4 mouse cellular contexts compared by ENCODE assay signal in genomic region chr6:69702813-69703212, GRCm38 (mm10).
DNase-seq lines count a peak whose midpoint lies in the region; ATAC-seq and TF ChIP-seq lines count a peak whose summit lies in the region.
"Not testable (repeated sequence)": the region's sequence is repeated elsewhere in the genome, so short reads cannot be mapped to it uniquely, and the experiment has no call there.

No protein-coding gene starts in this region.

- not testable (repeated sequence) for H3K4me1 ChIP-seq in kidney, embryonic 14.5 days (ENCODE audit: control insufficient read depth, insufficient read depth, low read length); kidney, embryonic 15.5 days; kidney, embryonic 16.5 days (ENCODE audit: insufficient read depth, low read length); kidney, postnatal 0 days (replicated peaks; ENCODE audit: insufficient read depth, low read length)

- not testable (repeated sequence) for H3K4me2 ChIP-seq in kidney, embryonic 14.5 days (replicated peaks; ENCODE audit: low read depth, low read length); kidney, embryonic 15.5 days; kidney, embryonic 16.5 days (replicated peaks; ENCODE audit: low read depth, low read length); kidney, postnatal 0 days (ENCODE audit: low read length)

- ATAC-seq in kidney, embryonic 14.5 days (ENCODE audit: low FRiP score, low TSS enrichment), result peak; percentile 80; the same call in 1 of the 2 replicates
- peak; percentile 88 for ATAC-seq in kidney, embryonic 15.5 days (replicated peaks; ENCODE audit: low FRiP score)
- peak; percentile 82; the same call in 1 of the 2 replicates for ATAC-seq in kidney, embryonic 16.5 days (ENCODE audit: low FRiP score, low TSS enrichment)
- not testable (repeated sequence) for ATAC-seq in kidney, postnatal 0 days (replicated peaks; ENCODE audit: low FRiP score, low read depth)

- H3K9ac ChIP-seq in kidney, embryonic 14.5 days (ENCODE audit: low read depth, low read length); kidney, embryonic 15.5 days; kidney, embryonic 16.5 days (replicated peaks; ENCODE audit: low read length); kidney, postnatal 0 days (ENCODE audit: low read depth, low read length): not testable (repeated sequence)

- TF ChIP-seq CTCF in kidney, postnatal 0 days (IDR thresholded peaks at IDR 0.05; ENCODE audit: low read depth), result not testable (repeated sequence)

- not testable (repeated sequence) for H3K27me3 ChIP-seq in kidney, embryonic 14.5 days (ENCODE audit: control insufficient read depth, insufficient read depth, low read length); kidney, embryonic 15.5 days; kidney, embryonic 16.5 days (ENCODE audit: insufficient read depth, low read length); kidney, postnatal 0 days (ENCODE audit: insufficient read depth, low read length)

- not testable (repeated sequence) for H3K36me3 ChIP-seq in kidney, embryonic 14.5 days (ENCODE audit: control insufficient read depth, insufficient read depth, low read length); kidney, embryonic 15.5 days; kidney, embryonic 16.5 days (ENCODE audit: insufficient read depth, low read length); kidney, postnatal 0 days (ENCODE audit: insufficient read depth, low read length)

- DNase-seq in kidney, postnatal 0 days (ENCODE audit: low spot score), result peak; percentile 4

- 58% methylated on average over 2 of the region's 2 CpGs for WGBS in kidney, embryonic 14.5 days
- WGBS in kidney, embryonic 15.5 days, result 44% methylated on average over 2 of the region's 2 CpGs
- WGBS in kidney, embryonic 16.5 days, result 41% methylated on average over 2 of the region's 2 CpGs
- WGBS in kidney, postnatal 0 days, result 47% methylated on average over 2 of the region's 2 CpGs

- not testable (repeated sequence) for H3K4me3 ChIP-seq in kidney, embryonic 14.5 days (ENCODE audit: low read length); kidney, embryonic 15.5 days (replicated peaks); kidney, embryonic 16.5 days (ENCODE audit: low read length); kidney, postnatal 0 days (replicated peaks; ENCODE audit: low read depth, low read length)

- H3K9me3 ChIP-seq in kidney, embryonic 14.5 days (ENCODE audit: control insufficient read depth, low read length); kidney, embryonic 15.5 days (replicated peaks); kidney, embryonic 16.5 days (ENCODE audit: low read length); kidney, postnatal 0 days (replicated peaks; ENCODE audit: low read length): not testable (repeated sequence)

- not testable (repeated sequence) for H3K27ac ChIP-seq in kidney, embryonic 14.5 days (ENCODE audit: low read depth, low read length); kidney, embryonic 15.5 days; kidney, embryonic 16.5 days (ENCODE audit: low read length); kidney, postnatal 0 days
